Mouse (Mus musculus) skeletal muscle tissue, adult 2 months (tissue): Measurements from ENCODE around the gene Pkn3.
"Not testable (repeated sequence)": the region's sequence is repeated elsewhere in the genome, so short reads cannot be mapped to it uniquely, and the experiment has no call there.

Experiments
- DNase-seq: peaks from one replicate; pipeline ENCODE4 v3.0.0-alpha.2; 2012; ENCODE audit warnings: low read depth, low spot score

Pkn3 gene

GRCm38 (mm10) chr2:30095882-30096527, 18.5 kb downstream of the Pkn3 start:
- DNase-seq = peak; percentile 32

- DNase-seq = no peak
Measured at GRCm38 (mm10) chr2:30100214-30100613, 22.7 kb downstream of the Pkn3 start.

GRCm38 (mm10) chr2:30106364-30106763, 28.9 kb downstream of the Pkn3 start:
- DNase-seq = no peak

- DNase-seq = no peak
Measured at GRCm38 (mm10) chr2:30107646-30108045, 30.2 kb downstream of the Pkn3 start.

- no peak for DNase-seq
Measured at GRCm38 (mm10) chr2:30108260-30108659, 30.8 kb downstream of the Pkn3 start.

GRCm38 (mm10) chr2:30111500-30111899, 34.0 kb downstream of the Pkn3 start:
- no peak for DNase-seq

- DNase-seq = no peak
Measured at GRCm38 (mm10) chr2:30112564-30112963, 35.1 kb downstream of the Pkn3 start.

- DNase-seq = no peak
Measured at GRCm38 (mm10) chr2:30119641-30120051, 42.2 kb downstream of the Pkn3 start.

GRCm38 (mm10) chr2:30120269-30120668, 42.8 kb downstream of the Pkn3 start:
- DNase-seq = no peak

- DNase-seq = no peak
Measured at GRCm38 (mm10) chr2:30122766-30123165, 45.3 kb downstream of the Pkn3 start.

GRCm38 (mm10) chr2:30123729-30124471, 46.4 kb downstream of the Pkn3 start:
- DNase-seq = no peak

GRCm38 (mm10) chr2:30124472-30125274, 47.2 kb downstream of the Pkn3 start, which contains the start of gene Zer1:
TSS of gene Zer1 (minus strand) at chr2:30124585.
- peak; percentile 96 for DNase-seq

GRCm38 (mm10) chr2:30128789-30129188, 51.3 kb downstream of the Pkn3 start:
- DNase-seq = peak; percentile 40

- no peak for DNase-seq
Measured at GRCm38 (mm10) chr2:30130156-30130555, 52.7 kb downstream of the Pkn3 start.

- not testable (repeated sequence) for DNase-seq
Measured at GRCm38 (mm10) chr2:30131240-30131639, 53.8 kb downstream of the Pkn3 start.

- peak; percentile 43 for DNase-seq
Measured at GRCm38 (mm10) chr2:30132801-30133612, 55.5 kb downstream of the Pkn3 start.

- peak; percentile 97 for DNase-seq
Measured at GRCm38 (mm10) chr2:30133613-30134377, 56.3 kb downstream of the Pkn3 start, which contains the start of gene Tbc1d13. TSS of gene Tbc1d13 (plus strand) at chr2:30133746.

GRCm38 (mm10) chr2:30134378-30134711, 56.9 kb downstream of the Pkn3 start:
- no peak for DNase-seq

GRCm38 (mm10) chr2:30134928-30135620, 57.6 kb downstream of the Pkn3 start:
- no peak for DNase-seq

GRCm38 (mm10) chr2:30136458-30136857, 59.0 kb downstream of the Pkn3 start:
- DNase-seq = no peak
